Mouse (Mus musculus): ENCODE data around the gene Vars.
"Not testable (repeated sequence)": the region's sequence is repeated elsewhere in the genome, so short reads cannot be mapped to it uniquely, and the experiment has no call there.

Gene Vars

GRCm38 (mm10) chr17:35024261-35024660, 23.5 kb downstream of the Vars start:
- ATAC-seq (ENCODE audit: low TSS enrichment) = no peak

GRCm38 (mm10) chr17:35024691-35025488, 24.1 kb downstream of the Vars start:
- no peak for ATAC-seq (ENCODE audit: low TSS enrichment)

GRCm38 (mm10) chr17:35026206-35026605, 25.4 kb downstream of the Vars start:
- no peak for ATAC-seq (ENCODE audit: low TSS enrichment)

GRCm38 (mm10) chr17:35027277-35028068, 26.7 kb downstream of the Vars start, which contains the start of gene Sapcd1:
Sapcd1 (minus strand) TSS chr17:35028016.
- peak; percentile 62; the same call in 1 of the 2 replicates for ATAC-seq (ENCODE audit: low TSS enrichment)

- ATAC-seq (ENCODE audit: low TSS enrichment) = no peak
Observed at GRCm38 (mm10) chr17:35028315-35028714, 27.5 kb downstream of the Vars start.

- ATAC-seq (ENCODE audit: low TSS enrichment) = no peak
Observed at GRCm38 (mm10) chr17:35029691-35030532, 29.1 kb downstream of the Vars start.

GRCm38 (mm10) chr17:35031272-35031671, 30.5 kb downstream of the Vars start:
- no peak for ATAC-seq (ENCODE audit: low TSS enrichment)

- no peak for ATAC-seq (ENCODE audit: low TSS enrichment)
Observed at GRCm38 (mm10) chr17:35031880-35032279, 31.1 kb downstream of the Vars start.

- no peak for ATAC-seq (ENCODE audit: low TSS enrichment)
Observed at GRCm38 (mm10) chr17:35032323-35032870, 31.6 kb downstream of the Vars start.

GRCm38 (mm10) chr17:35033703-35034102, 32.9 kb downstream of the Vars start:
- ATAC-seq (ENCODE audit: low TSS enrichment) = not testable (repeated sequence)

GRCm38 (mm10) chr17:35034896-35035295, 34.1 kb downstream of the Vars start:
- ATAC-seq (ENCODE audit: low TSS enrichment) = no peak

- ATAC-seq (ENCODE audit: low TSS enrichment) = peak; percentile 85; the same call in 1 of the 2 replicates
Observed at GRCm38 (mm10) chr17:35039121-35039873, 38.5 kb downstream of the Vars start.

GRCm38 (mm10) chr17:35043794-35044193, 43.0 kb downstream of the Vars start:
- ATAC-seq (ENCODE audit: low TSS enrichment) = no peak

GRCm38 (mm10) chr17:35044904-35045806, 44.4 kb downstream of the Vars start:
- no peak for ATAC-seq (ENCODE audit: low TSS enrichment)

- ATAC-seq (ENCODE audit: low TSS enrichment) = no peak
Observed at GRCm38 (mm10) chr17:35045807-35046680, 45.3 kb downstream of the Vars start.

GRCm38 (mm10) chr17:35046681-35047455, 46.1 kb downstream of the Vars start, which contains the start of gene Msh5:
Msh5 (minus strand) TSS chr17:35046745.
- peak; percentile 97 for ATAC-seq (ENCODE audit: low TSS enrichment)

- no peak for ATAC-seq (ENCODE audit: low TSS enrichment)
Observed at GRCm38 (mm10) chr17:35047688-35048087, 46.9 kb downstream of the Vars start.
